Mouse (Mus musculus): Measurements from ENCODE around the gene Akap8l. TPM values are rescaled to one million over a fixed set of nuclear protein-coding genes. Genes with fewer than 3 reads are reported as not detected.

The Akap8l gene
- polyA plus RNA-seq (2016; fragmentation: Nextera tagmentation; extraction: Ambion mirVana) = 49.7 and 50.1 TPM in 2 replicates

- H3K4me1 ChIP-seq = peaks cover 46% of the 10 kb centered on the region
- under 1% methylated on average over 37 of the region's 37 CpGs for WGBS (ENCODE audit: insufficient replicate concordance)
- ATAC-seq = peak; percentile 96
- peak within 1 kb of the TSS; percentile 90 for H3K9ac ChIP-seq
- H3K27ac ChIP-seq = peak within 1 kb of the TSS; percentile 88
- H3K27me3 ChIP-seq (replicated peaks) = no peaks in the 10 kb centered on the region
- no peaks in the 10 kb centered on the region for H3K9me3 ChIP-seq (replicated peaks)
- H3K4me2 ChIP-seq = peak within 1 kb of the TSS; percentile 92
- peak within 1 kb of the TSS; percentile 81 for H3K4me3 ChIP-seq
- peaks cover 30% of the 10 kb centered on the region for H3K36me3 ChIP-seq
These were observed at the start of gene Akap8l for GRCm38 (mm10) chr17:32350382-32350983. TSS of gene Akap8l (minus strand) at chr17:32350607.

- ATAC-seq = no peak
- Histone ChIP-seq H3K9ac (no peak overlapping the region), H3K36me3 (0 out of 2 replicates have a peak, but pooled peaks cover 3% of the 10 kb centered on the region), H3K27me3 (replicated peaks) (peaks cover 75% of the 10 kb centered on the region), H3K4me1 (peaks cover 1% of the 10 kb centered on the region; the same call in 1 of the 2 replicates), H3K27ac (no peak overlapping the region), H3K4me3 (0 out of 2 replicates have a peak overlapping the region, but pooled peaks have one; percentile 6), H3K4me2 (peak overlapping the region; percentile 53), H3K9me3 (replicated peaks) (no peaks in the 10 kb centered on the region)
- 62% methylated on average over 37 of the region's 37 CpGs for WGBS (ENCODE audit: insufficient replicate concordance)
These were observed 45.9 kb upstream of the Akap8l start for GRCm38 (mm10) chr17:32396266-32396665.

- no peaks in the 10 kb centered on the region for H3K9me3 ChIP-seq (replicated peaks)
- ATAC-seq = no peak
- no peak overlapping the region for H3K9ac ChIP-seq
- H3K27ac ChIP-seq = no peak overlapping the region
- H3K27me3 ChIP-seq (replicated peaks) = peaks cover 73% of the 10 kb centered on the region
- WGBS (ENCODE audit: insufficient replicate concordance) = 72% methylated on average over 10 of the region's 10 CpGs
- no peak overlapping the region for H3K4me2 ChIP-seq
- H3K4me1 ChIP-seq = peaks cover 9% of the 10 kb centered on the region
- 0 out of 2 replicates have a peak, but pooled peaks cover 3% of the 10 kb centered on the region for H3K36me3 ChIP-seq
- H3K4me3 ChIP-seq = no peak overlapping the region
These were observed 43.5 kb upstream of the Akap8l start for GRCm38 (mm10) chr17:32393944-32394343.

GRCm38 (mm10) chr17:32389101-32389659 is 38.8 kb upstream of the Akap8l start, which contains the start of gene Wiz:
TSS of gene Wiz (minus strand) at chr17:32389439.
- Histone ChIP-seq H3K9ac (peak within 1 kb of the TSS; percentile 79), H3K4me1 (peaks cover 31% of the 10 kb centered on the region)
- WGBS (ENCODE audit: insufficient replicate concordance) = under 1% methylated on average over 28 of the region's 44 CpGs

GRCm38 (mm10) chr17:32388370-32389100 is 38.1 kb upstream of the Akap8l start:
- Histone ChIP-seq H3K9ac (peak overlapping the region; percentile 79), H3K27ac (peak overlapping the region; percentile 84), H3K9me3 (replicated peaks) (no peaks in the 10 kb centered on the region), H3K4me2 (peak overlapping the region; percentile 100), H3K4me3 (peak overlapping the region; percentile 78), H3K4me1 (peaks cover 31% of the 10 kb centered on the region), H3K36me3 (peaks cover 14% of the 10 kb centered on the region; the same call in 1 of the 2 replicates), H3K27me3 (replicated peaks) (peaks cover 25% of the 10 kb centered on the region)
- ATAC-seq = peak; percentile 78
- 3% methylated on average over 34 of the region's 39 CpGs for WGBS (ENCODE audit: insufficient replicate concordance)

More at GRCm38 (mm10) chr17:32389101-32389659, 38.8 kb upstream of the Akap8l start, which contains the start of gene Wiz:
- peak; percentile 85 for ATAC-seq
- H3K4me3 ChIP-seq = peak within 1 kb of the TSS; percentile 78
- H3K36me3 ChIP-seq = peaks cover 10% of the 10 kb centered on the region; the same call in 1 of the 2 replicates
- no peaks in the 10 kb centered on the region for H3K9me3 ChIP-seq (replicated peaks)
- H3K27ac ChIP-seq = peak within 1 kb of the TSS; percentile 84
- H3K27me3 ChIP-seq (replicated peaks) = peaks cover 31% of the 10 kb centered on the region
- peak within 1 kb of the TSS; percentile 100 for H3K4me2 ChIP-seq

GRCm38 (mm10) chr17:32387986-32388369 is 37.6 kb upstream of the Akap8l start:
- ATAC-seq = no peak
- Histone ChIP-seq H3K27ac (peak overlapping the region; percentile 84), H3K4me3 (peak overlapping the region; percentile 78), H3K4me2 (peak overlapping the region; percentile 100), H3K9ac (no peak overlapping the region; the same call in 1 of the 2 replicates), H3K9me3 (replicated peaks) (no peaks in the 10 kb centered on the region), H3K27me3 (replicated peaks) (peaks cover 20% of the 10 kb centered on the region), H3K4me1 (peaks cover 31% of the 10 kb centered on the region), H3K36me3 (peaks cover 14% of the 10 kb centered on the region; the same call in 1 of the 2 replicates)
- WGBS (ENCODE audit: insufficient replicate concordance) = 64% methylated on average over 7 of the region's 7 CpGs

GRCm38 (mm10) chr17:32386659-32387432 is 36.4 kb upstream of the Akap8l start:
- Histone ChIP-seq H3K27ac (no peak overlapping the region), H3K4me3 (no peak overlapping the region)
- 50% methylated on average over 9 of the region's 9 CpGs for WGBS (ENCODE audit: insufficient replicate concordance)

GRCm38 (mm10) chr17:32383661-32384060 is 33.3 kb upstream of the Akap8l start:
- Histone ChIP-seq H3K4me2 (no peak overlapping the region), H3K36me3 (peaks cover 14% of the 10 kb centered on the region; the same call in 1 of the 2 replicates), H3K9me3 (replicated peaks) (no peaks in the 10 kb centered on the region), H3K9ac (no peak overlapping the region), H3K4me3 (no peak overlapping the region), H3K27ac (no peak overlapping the region), H3K4me1 (peaks cover 20% of the 10 kb centered on the region), H3K27me3 (replicated peaks) (no peaks in the 10 kb centered on the region)
- WGBS (ENCODE audit: insufficient replicate concordance) = 74% methylated on average over 5 of the region's 5 CpGs
- no peak for ATAC-seq

More at GRCm38 (mm10) chr17:32386659-32387432, 36.4 kb upstream of the Akap8l start:
- Histone ChIP-seq H3K9ac (no peak overlapping the region), H3K9me3 (replicated peaks) (no peaks in the 10 kb centered on the region), H3K4me2 (no peak overlapping the region), H3K36me3 (peaks cover 14% of the 10 kb centered on the region; the same call in 1 of the 2 replicates), H3K4me1 (peaks cover 31% of the 10 kb centered on the region), H3K27me3 (replicated peaks) (peaks cover 11% of the 10 kb centered on the region)
- ATAC-seq = no peak

GRCm38 (mm10) chr17:32382576-32382975 is 32.2 kb upstream of the Akap8l start:
- Histone ChIP-seq H3K9me3 (replicated peaks) (no peaks in the 10 kb centered on the region), H3K27me3 (replicated peaks) (no peaks in the 10 kb centered on the region), H3K27ac (no peak overlapping the region), H3K4me1 (peaks cover 14% of the 10 kb centered on the region), H3K36me3 (peaks cover 22% of the 10 kb centered on the region), H3K4me3 (no peak overlapping the region), H3K9ac (no peak overlapping the region), H3K4me2 (no peak overlapping the region)
- 79% methylated on average over 7 of the region's 7 CpGs for WGBS (ENCODE audit: insufficient replicate concordance)
- no peak for ATAC-seq

GRCm38 (mm10) chr17:32378786-32379185 is 28.4 kb upstream of the Akap8l start:
- no peaks in the 10 kb centered on the region for H3K9me3 ChIP-seq (replicated peaks)
- no peak overlapping the region for H3K4me2 ChIP-seq
- H3K36me3 ChIP-seq = peaks cover 22% of the 10 kb centered on the region
- H3K4me3 ChIP-seq = no peak overlapping the region
- ATAC-seq = no peak
- peaks cover 19% of the 10 kb centered on the region for H3K4me1 ChIP-seq
- WGBS (ENCODE audit: insufficient replicate concordance) = 69% methylated on average over 2 of the region's 2 CpGs
- H3K27ac ChIP-seq = no peak overlapping the region
- H3K9ac ChIP-seq = no peak overlapping the region
- no peaks in the 10 kb centered on the region for H3K27me3 ChIP-seq (replicated peaks)

- peak overlapping the region; percentile 27; the same call in 1 of the 2 replicates for H3K27ac ChIP-seq
- 62% methylated on average over 9 of the region's 9 CpGs for WGBS (ENCODE audit: insufficient replicate concordance)
These were observed 26.7 kb upstream of the Akap8l start for GRCm38 (mm10) chr17:32377137-32377536.

More at GRCm38 (mm10) chr17:32377137-32377536, 26.7 kb upstream of the Akap8l start:
- peak; percentile 76 for ATAC-seq
- Histone ChIP-seq H3K9ac (0 out of 2 replicates have a peak overlapping the region, but pooled peaks have one; percentile 3), H3K9me3 (replicated peaks) (no peaks in the 10 kb centered on the region), H3K36me3 (peaks cover 21% of the 10 kb centered on the region), H3K4me3 (no peak overlapping the region), H3K4me2 (peak overlapping the region; percentile 38), H3K27me3 (replicated peaks) (no peaks in the 10 kb centered on the region), H3K4me1 (peaks cover 19% of the 10 kb centered on the region)
